Mouse (Mus musculus) heart, postnatal 0 days (tissue): Measurements from ENCODE around the gene Calm1.

ENCODE experiments used
- CTCF ChIP-seq: IDR thresholded peaks from 2 replicates; pipeline ENCODE4 v1.5.1; 2016; ENCODE audit warnings: antibody characterized with exemption, control low read depth, low read depth
- EP300 ChIP-seq: IDR thresholded peaks from 2 replicates; pipeline ENCODE4 v1.6.1; 2016; ENCODE audit warnings: antibody characterized with exemption, low read depth

GRCm38 (mm10) chr12:100239404-100239803 is 40.2 kb downstream of the Calm1 start:
- no peak for TF ChIP-seq EP300
- no peak for TF ChIP-seq CTCF
